Mouse (Mus musculus) gastrocnemius, postnatal 25 days (tissue): ENCODE results near the gene Ap1m2. TPM values are rescaled to one million over a fixed set of nuclear protein-coding genes. Genes with fewer than 3 reads are reported as not detected.
"Not testable (repeated sequence)": the region's sequence is repeated elsewhere in the genome, so short reads cannot be mapped to it uniquely, and the experiment has no call there.

Source experiments
- DNase-seq: peaks from one replicate; pipeline ENCODE4 v3.0.0; 2022
- total RNA-seq, 2 experiments: library from RNA; stranded (reverse); gene quantifications; 1 replicate in 1 of 2; 2 replicates in 1 of 2; pipeline ENCODE4 v1.2.3; 2021

Ap1m2 gene
- total RNA-seq, 2 experiments from 2014 or later, result not detected

- no peak for DNase-seq
These were observed 23.5 kb downstream of the Ap1m2 start for GRCm38 (mm10) chr9:21288404-21289336.

DNA sequence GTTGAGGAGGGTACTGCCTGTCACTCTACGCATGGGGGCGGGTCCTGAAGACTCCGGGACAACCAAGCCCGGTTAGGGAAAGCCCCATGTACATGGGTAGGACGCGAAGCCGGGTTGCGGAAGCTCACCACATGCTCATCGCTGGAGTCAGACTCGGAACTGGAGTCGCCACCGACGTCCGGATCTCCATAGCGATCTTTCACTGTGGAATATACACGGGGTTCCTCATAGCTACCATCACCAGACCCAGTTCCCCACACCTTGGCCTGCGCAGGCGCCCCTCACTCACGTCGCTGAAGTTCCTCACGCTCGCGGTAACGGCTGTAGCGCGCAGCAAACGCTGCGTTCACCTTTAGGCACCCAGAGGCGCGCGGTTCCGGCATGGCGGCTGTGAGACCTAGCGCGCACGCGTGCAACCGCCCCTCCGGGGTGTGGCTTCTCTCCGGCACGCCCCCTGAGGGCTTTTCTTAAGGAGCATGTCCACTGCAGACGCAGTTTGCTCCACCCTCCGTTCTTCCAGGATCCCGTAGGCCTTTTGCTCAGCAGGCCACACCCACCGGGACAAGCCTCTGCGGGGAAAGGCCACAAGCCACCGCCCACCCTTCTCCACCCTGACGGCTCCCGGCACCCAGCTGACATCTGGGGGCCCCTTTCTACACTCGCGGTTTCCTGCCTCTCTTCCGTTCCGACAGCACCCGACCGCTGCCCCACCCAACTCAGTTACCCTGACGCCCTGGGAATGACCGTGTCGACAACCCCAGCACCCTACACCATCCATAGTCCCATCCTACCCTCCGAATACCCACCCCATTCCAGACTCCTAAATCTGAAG is 24.4 kb downstream of the Ap1m2 start, which contains the start of gene Kri1:
Gene Kri1 (minus strand): TSS at position 399 of the 832 bp plus-strand sequence.
- DNase-seq, result peak; percentile 98

DNA sequence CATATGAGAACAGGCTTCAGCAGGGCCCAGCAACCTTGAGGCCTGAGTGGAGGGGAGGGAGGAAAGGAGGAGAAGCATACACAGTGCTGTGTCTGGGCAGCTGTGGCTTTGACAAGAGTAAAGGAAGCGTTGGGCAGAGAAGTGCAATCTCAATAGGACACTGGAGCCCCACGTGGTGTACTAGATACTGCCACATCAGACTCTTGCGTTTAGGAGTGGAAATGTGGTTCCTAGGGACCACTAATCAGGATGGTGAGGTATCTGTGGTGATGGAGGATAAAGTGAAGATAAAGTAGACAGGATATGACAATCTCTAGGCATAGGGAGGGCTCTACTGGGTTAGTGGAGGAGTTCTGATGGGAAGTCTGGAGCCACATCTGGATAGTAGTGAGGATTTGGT is 25.4 kb downstream of the Ap1m2 start:
- no peak for DNase-seq

DNA sequence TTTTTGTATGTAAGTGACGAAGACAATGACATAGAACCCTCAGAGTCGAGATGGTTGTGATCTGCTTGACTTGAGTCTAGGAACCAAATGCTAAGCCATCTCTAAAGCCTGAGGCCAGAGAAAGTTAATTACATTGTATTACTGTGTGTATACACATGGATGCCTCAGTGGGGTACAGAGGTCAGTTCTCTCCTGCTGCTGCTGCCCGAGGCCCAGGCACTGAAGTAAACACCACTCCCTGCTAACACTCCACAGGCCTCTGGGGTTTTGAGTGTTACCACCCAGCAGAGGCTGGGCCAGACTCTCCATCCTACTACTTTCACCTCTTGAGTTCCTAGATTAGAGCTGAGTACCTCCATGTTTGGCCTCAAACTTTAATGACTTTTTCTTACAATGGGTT is 28.1 kb downstream of the Ap1m2 start:
- DNase-seq, result no peak

DNA sequence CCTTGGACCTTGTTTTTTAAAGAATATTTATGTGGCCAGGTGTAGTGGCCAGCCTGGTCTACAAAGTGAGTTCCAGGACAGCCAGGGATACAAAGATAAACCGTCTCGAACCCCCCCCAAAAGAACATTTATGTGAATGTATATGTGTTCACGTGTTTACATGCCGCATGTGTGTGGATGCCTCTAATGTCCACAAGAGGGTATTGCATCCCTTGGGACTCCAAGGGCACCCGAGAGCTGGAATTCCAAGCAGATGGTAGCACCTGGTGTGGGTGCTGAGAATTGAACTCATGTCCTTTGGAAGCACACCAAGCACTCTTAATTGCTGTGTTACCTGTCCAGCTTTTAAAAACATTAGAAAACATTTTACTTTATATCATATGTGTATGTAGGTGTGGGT is 28.5 kb downstream of the Ap1m2 start:
- no peak for DNase-seq

DNA sequence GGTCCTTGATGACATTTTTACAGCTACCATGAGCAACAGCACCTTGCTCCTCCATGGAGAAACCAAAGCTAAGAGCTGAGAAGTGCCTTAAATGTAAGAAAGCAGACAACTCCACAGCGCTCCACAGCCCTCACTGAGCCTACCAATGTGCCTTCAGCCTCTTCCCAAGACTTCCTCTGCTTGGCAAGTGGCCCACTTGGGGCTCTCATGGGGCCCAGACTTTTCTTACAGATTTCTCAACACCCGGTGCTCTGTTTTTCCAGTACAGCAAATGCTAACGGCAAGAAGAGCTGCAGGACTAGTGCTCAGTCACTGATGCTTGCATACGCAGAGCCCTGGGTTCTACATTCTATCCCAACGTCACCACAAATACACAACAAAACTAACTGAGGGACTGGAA is 34.4 kb downstream of the Ap1m2 start:
- DNase-seq, result no peak

- DNase-seq, result no peak
These were observed 35.8 kb downstream of the Ap1m2 start for GRCm38 (mm10) chr9:21276307-21276706.

- no peak for DNase-seq
These were observed 36.4 kb downstream of the Ap1m2 start for GRCm38 (mm10) chr9:21275727-21276126.

DNA sequence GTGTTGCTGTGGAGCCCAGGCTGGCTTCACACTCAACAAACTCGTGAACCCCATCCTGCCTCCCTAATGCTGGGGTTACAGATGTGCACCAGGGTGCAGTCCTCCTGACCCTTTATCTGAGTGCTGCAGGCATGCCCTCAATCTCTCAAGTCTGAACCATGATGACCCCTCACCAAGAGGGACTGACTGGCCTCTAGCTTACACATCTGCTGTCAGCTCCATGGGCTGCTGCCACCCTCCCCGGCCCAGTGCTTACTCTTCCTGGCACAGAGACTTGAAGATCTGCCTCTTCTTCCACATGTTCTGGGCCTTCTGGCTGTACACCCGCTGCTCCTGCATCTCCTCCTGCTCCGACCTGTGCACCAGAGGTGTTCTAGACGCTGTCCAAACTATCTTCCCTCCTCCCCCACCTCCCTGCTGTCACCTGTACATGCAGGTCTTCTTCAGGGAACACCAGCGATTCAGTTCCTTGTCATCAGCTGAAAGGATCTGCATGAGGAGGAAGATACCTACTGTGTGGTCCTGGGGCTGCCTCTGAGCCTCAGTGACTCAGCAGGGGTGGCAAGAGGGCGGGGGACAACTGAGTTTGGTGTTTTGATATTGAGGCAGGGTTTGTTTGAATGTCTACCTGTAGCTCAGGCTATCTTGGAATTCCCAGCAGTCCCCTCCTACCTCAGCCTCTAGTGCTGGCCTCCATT is 37.0 kb downstream of the Ap1m2 start:
- no peak for DNase-seq

GRCm38 (mm10) chr9:21274336-21274735 is 37.8 kb downstream of the Ap1m2 start:
- DNase-seq, result no peak

DNA sequence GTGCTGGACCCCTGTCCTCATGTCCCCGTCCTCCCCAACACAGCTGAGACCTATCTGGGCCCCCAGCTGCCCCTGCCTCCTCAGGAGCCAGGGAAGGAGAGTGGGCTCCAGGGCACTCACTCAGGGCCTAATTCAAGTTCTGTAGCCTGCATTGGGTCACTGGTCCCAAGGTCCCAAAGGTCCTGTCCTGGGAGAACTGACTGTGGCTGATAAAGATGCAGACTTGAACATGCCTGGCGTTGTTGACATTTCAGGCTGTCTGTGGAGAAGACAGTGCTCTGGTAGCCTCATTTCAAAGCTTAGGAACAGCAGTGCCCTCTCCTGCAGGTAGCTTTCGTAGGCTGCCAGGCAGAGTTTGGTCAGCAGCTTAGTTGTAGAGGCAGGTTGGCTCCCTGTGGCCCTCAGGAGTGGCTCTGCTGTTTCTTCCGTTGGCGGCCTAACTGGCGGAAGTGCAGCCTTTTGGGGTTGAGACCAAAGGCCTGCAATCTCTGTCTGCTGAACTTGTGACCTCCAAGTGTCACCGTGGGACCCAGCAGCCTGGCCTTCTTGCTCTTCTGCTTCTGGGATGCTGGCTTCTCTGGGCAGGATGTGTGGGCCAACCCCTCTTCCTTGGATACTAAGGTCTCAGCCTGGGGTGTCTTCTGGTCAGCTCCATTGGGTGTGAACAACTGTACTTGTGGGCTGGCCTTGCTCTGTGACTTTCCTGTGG is 38.5 kb downstream of the Ap1m2 start:
- no peak for DNase-seq

DNA sequence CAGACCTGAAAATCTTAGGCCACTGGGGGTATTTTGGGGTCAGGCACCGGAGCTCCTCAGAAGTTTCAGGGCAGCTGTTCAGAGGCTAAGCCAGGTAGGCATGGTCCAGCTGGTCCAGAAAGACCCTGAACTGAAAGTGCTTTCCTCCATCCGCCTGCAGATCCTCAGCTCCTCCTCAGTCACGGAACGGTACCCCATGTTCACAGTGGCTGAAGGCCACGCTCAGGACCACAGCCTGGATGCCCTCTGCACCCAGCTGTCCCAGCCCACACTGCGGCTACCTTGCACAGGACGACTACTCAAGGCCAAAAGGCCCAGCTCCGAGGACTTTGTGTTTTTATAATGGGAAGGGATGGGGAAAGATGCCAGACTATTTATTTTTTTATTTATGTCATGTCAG is 39.0 kb downstream of the Ap1m2 start:
- DNase-seq, result no peak

GRCm38 (mm10) chr9:21272391-21272790 is 39.7 kb downstream of the Ap1m2 start:
- no peak for DNase-seq

DNA sequence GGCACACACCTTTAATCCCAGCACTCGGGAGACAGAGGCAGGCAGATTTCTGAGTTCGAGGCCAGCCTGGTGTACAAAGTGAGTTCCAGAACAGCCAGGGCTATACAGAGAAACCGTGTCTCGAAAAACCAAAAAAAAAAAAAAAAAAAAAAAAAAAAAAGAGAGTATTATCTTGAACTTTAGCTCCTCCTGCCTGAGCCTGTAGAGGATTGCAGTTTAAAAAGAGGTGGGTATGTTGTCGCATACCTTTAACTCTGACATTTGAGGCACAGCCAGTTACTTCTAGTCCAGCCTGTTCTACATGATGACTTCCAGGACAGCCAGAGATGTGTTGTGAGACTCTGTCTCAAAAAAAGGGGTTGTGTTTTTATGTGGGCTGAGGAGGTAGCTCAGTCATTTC is 42.5 kb downstream of the Ap1m2 start:
- DNase-seq, result not testable (repeated sequence)

DNA sequence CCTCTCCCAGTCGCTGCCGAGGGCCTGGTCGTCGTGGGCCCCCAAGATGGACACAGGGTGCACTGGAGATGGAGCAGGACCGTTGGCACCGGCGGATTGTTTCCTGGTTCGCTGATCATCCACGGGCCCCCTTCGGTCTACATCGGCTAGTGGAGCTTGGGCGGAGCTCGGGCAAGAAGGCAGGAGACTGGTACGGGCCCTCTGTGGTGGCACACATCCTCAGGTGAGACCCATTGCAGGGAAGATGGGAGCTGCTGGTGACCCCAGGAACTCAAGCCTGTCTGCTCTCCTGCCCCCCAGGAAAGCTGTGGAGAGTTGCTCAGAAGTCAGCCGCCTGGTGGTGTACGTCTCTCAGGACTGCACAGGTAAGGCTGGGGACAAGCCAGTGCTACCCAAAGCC is 43.8 kb downstream of the Ap1m2 start:
- DNase-seq, result no peak

GRCm38 (mm10) chr9:21266889-21267288 is 45.2 kb downstream of the Ap1m2 start:
- no peak for DNase-seq

GRCm38 (mm10) chr9:21265611-21266010 is 46.5 kb downstream of the Ap1m2 start:
- peak; percentile 24 for DNase-seq

GRCm38 (mm10) chr9:21265000-21265561 is 47.1 kb downstream of the Ap1m2 start, which contains the start of gene Atg4d:
Gene Atg4d (plus strand): TSS chr9:21265293.
- DNase-seq, result peak; percentile 98

- no peak for DNase-seq
These were observed 47.7 kb downstream of the Ap1m2 start for GRCm38 (mm10) chr9:21264272-21264999.

DNA sequence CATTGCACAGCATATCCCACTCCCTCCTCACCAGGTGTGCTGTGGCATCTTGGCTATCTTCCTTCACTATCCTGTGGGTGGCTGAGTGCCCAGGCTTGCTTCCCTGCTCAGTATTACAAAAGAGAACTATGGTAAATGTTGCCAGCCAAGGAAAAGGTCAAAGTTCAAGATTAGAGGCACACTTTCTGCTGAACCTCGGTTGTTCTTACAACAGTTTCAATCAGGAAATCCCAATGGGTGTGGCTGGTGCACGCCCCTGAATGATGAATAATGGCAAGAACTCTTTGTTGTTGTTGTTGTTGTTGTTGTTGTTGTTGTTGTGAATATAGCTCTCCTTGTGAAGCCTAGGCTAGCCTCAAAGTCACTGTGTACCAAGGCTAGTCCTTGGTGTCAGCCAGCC is 50.3 kb downstream of the Ap1m2 start:
- DNase-seq, result no peak
